Mouse (Mus musculus) kidney, adult 2 months (tissue): Measurements from ENCODE around the gene Cited2.

Experiments used
- CTCF ChIP-seq: fragments of 200-500 bp; conservative IDR thresholded peaks from 2 replicates; pipeline ENCODE4 v1.5.1; 2011; ENCODE audit warnings: low read depth, mild to moderate bottlenecking, control low read depth, low read length, moderate library complexity, mixed read lengths; ENCODE audit not compliant: insufficient read depth, insufficient read length
- POLR2A ChIP-seq: fragments of 200-500 bp; IDR thresholded peaks from one replicate; pipeline ENCODE4 v1.6.1; 2011; ENCODE audit warnings: low read depth, low read length, control low read depth

GRCm38 (mm10) chr10:17719009-17719570 lies 3.9 kb upstream of the Cited2 start:
- TF ChIP-seq CTCF (no peak), POLR2A (no peak)
